Mouse (Mus musculus): ENCODE data around the gene Hoxa11.

GRCm38 (mm10) chr6:52276920-52277319, 31.3 kb upstream of the Hoxa11 start:
- TF ChIP-seq CTCF (IDR thresholded peaks at IDR 0.05) (no peak), EP300 (IDR thresholded peaks at IDR 0.05) (no peak)
